Mouse (Mus musculus): ENCODE results near the gene Gins2.

- TF ChIP-seq CTCF (conservative IDR thresholded peaks at IDR 0.05 in 1 of 2, IDR thresholded peaks at IDR 0.05 in 1 of 2; ENCODE audit: low read depth in 2 of 2, low read length in 2 of 2) (no peak), MAX (IDR thresholded peaks at IDR 0.05; ENCODE audit: low read length) (no peak), RCOR1 (conservative IDR thresholded peaks at IDR 0.05; ENCODE audit: low read depth, low read length) (no peak), ZMIZ1 (IDR thresholded peaks at IDR 0.05; ENCODE audit: low read depth, low read length) (no peak), USF1 (IDR thresholded peaks at IDR 0.05; ENCODE audit: low read depth, low read length) (no peak), MYC (IDR thresholded peaks at IDR 0.05; ENCODE audit: low read depth, low read length) (no peak), ZC3H11A (IDR thresholded peaks at IDR 0.05; ENCODE audit: low read depth, low read length) (no peak), POLR2A (IDR thresholded peaks at IDR 0.05; ENCODE audit: low read depth, low read length) (no peak), ETS1 (conservative IDR thresholded peaks at IDR 0.05; ENCODE audit: low read depth, low read length) (no peak), TCF12 (IDR thresholded peaks at IDR 0.05; ENCODE audit: low read depth, low read length) (no peak), UBTF (IDR thresholded peaks at IDR 0.05; ENCODE audit: low read depth, low read length) (no peak), MAFK (IDR thresholded peaks at IDR 0.05; ENCODE audit: insufficient replicate concordance, low read length) (no peak)
Measured at GRCm38 (mm10) chr8:120602672-120603071, 13.6 kb upstream of the Gins2 start.

All from CH12.LX (cell line).